Mouse (Mus musculus) spleen, embryonic (tissue): ENCODE results near the gene Sp110.
"Not testable (repeated sequence)": the region's sequence is repeated elsewhere in the genome, so short reads cannot be mapped to it uniquely, and the experiment has no call there.

Experiments used
- CTCF ChIA-PET: fragments of 350-600 bp; sonication (Branson Sonifier 250); formaldehyde crosslinking; loops from one replicate; lab custom pipeline; 2022; lab: Charles Lee

Sp110 gene

GRCm38 (mm10) chr1:85546442-85546841, 52.2 kb downstream of the Sp110 start:
- CTCF ChIA-PET = not testable (repeated sequence)

- CTCF ChIA-PET = not testable (repeated sequence)
Measured at GRCm38 (mm10) chr1:85543818-85544217, 54.8 kb downstream of the Sp110 start.

GRCm38 (mm10) chr1:85528451-85529110, 70.0 kb downstream of the Sp110 start:
- CTCF ChIA-PET = not testable (repeated sequence)
